ENCODE assay signal across 9 mouse cellular contexts in the genomic region with DNA sequence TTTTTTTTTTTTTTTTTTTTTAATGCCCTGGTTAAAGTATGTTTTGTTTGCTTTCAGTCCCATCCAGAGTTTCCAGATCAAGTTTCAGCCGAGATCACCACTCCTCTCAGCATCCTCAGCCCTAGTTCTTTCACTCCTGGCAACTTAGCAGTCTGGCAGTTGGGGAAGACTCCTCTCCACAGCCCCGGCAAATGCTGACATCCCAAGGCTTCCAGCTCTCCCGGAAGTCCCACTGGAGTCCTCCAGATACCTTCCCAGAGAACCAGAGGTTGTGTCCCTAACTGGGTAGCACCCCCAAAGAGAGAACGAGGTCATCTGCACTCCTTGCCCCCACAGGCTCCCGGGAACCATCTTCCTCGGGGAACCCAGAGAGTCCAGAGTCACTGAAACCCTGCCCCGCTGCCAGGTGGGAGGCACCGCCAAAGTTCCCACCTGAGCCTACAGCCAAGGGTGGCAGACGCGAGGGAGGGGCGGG. TPM values are rescaled to one million over a fixed set of nuclear protein-coding genes. Genes with fewer than 3 reads are reported as not detected.
DNase-seq lines count a peak whose midpoint lies in the region; TF ChIP-seq lines count a peak whose summit lies in the region.
"Had no signal": no experiment of that assay in that cellular context is flagged by ENCODE, and none has a peak within 500 bp of the region (broad histone marks: within the 10 kb centered on the region; RNA-seq: fewer than 3 reads in every experiment).

No protein-coding gene starts in this region.

- TF ChIP-seq CTCF in liver, adult 2 months (IDR thresholded peaks at IDR 0.05; ENCODE audit: low read depth, low read length) = no peak

- peaks cover 4% of the 10 kb centered on the region; the same call in 1 of the 2 replicates for H3K27me3 ChIP-seq in liver, adult 2 months (ENCODE audit: control insufficient read depth, insufficient read depth, low read length)
- peaks cover 40% of the 10 kb centered on the region for H3K27me3 ChIP-seq in limb, embryonic 10.5 days (ENCODE audit: low read depth, poor library complexity, severe bottlenecking)

- H3K4me3 ChIP-seq in liver, adult 2 months (ENCODE audit: insufficient read depth, low read depth, low read length) = peak overlapping the region; percentile 68
- H3K4me3 ChIP-seq in brown adipose tissue, adult 24 weeks (ENCODE audit: insufficient read depth, low read depth, low read length) = peak overlapping the region; percentile 54
- H3K4me3 ChIP-seq in limb, embryonic 10.5 days = peak overlapping the region; percentile 83

- H3K9me3 ChIP-seq in limb, embryonic 10.5 days (replicated peaks) = no peaks in the 10 kb centered on the region

- 2% methylated on average over 11 of the region's 11 CpGs for WGBS in liver, adult 2 months
- under 1% methylated on average over 11 of the region's 11 CpGs for WGBS in limb, embryonic 10.5 days

- no peaks in the 10 kb centered on the region for H3K79me2 ChIP-seq in liver, adult 2 months (ENCODE audit: control insufficient read depth, insufficient read depth, low read length)

- no peak for TF ChIP-seq POLR2A in liver, adult 2 months (IDR thresholded peaks at IDR 0.05; ENCODE audit: extremely low read depth, insufficient read depth, low read length)

- H3K4me1 ChIP-seq in liver, adult 2 months (ENCODE audit: control insufficient read depth, insufficient read depth, low read length) = peaks cover 3% of the 10 kb centered on the region; the same call in 1 of the 2 replicates
- no peaks in the 10 kb centered on the region for H3K4me1 ChIP-seq in brown adipose tissue, adult 24 weeks (ENCODE audit: control insufficient read depth, insufficient read depth, insufficient read length, low read length)
- H3K4me1 ChIP-seq in limb, embryonic 10.5 days = peaks cover 37% of the 10 kb centered on the region

- no peak for DNase-seq in liver, adult 2 months (ENCODE audit: extremely low read depth, low read depth, low spot score)
- no peak for DNase-seq in liver
- DNase-seq in heart, adult 8-10 months (ENCODE audit: low spot score) = peak; percentile 3
- no peak for DNase-seq in limb, embryonic 10.5 days (ENCODE audit: low spot score)
- DNase-seq in ovary, postnatal 36 days (ENCODE audit: low spot score) = peak; percentile 4
- no peak for DNase-seq in spleen, postnatal 4 days (ENCODE audit: low spot score in 2 of 2)
- DNase-seq in right cerebral cortex, postnatal 4 days = no peak

- H3K9ac ChIP-seq in liver, adult 2 months (ENCODE audit: low read depth, low read length) = peak overlapping the region; percentile 47

- H3K36me3 ChIP-seq in liver, adult 2 months (ENCODE audit: control insufficient read depth, insufficient read depth, low read length) = no peaks in the 10 kb centered on the region
- no peaks in the 10 kb centered on the region for H3K36me3 ChIP-seq in limb, embryonic 10.5 days

- H3K27ac ChIP-seq in liver, adult 2 months (replicated peaks; ENCODE audit: insufficient read depth, low read depth, low read length) = no peak overlapping the region
- no peak overlapping the region for H3K27ac ChIP-seq in brown adipose tissue, adult 24 weeks (replicated peaks; ENCODE audit: low read depth, low read length)
- peak overlapping the region; percentile 95 for H3K27ac ChIP-seq in limb, embryonic 10.5 days
- H3K27ac ChIP-seq: macrophage had no signal

RNA-seq across cellular contexts. Expression of gene Tenm3, which starts 1.2 kb away (rescaled TPM):
- 12.5 and 12.8 TPM in 2 replicates for total RNA-seq in liver, adult 2 months (2014; rRNA removed)
- 5.3 and 6.7 TPM in 2 replicates for polyA plus RNA-seq in liver, adult 2 months (2012; rRNA removed)
- polyA plus RNA-seq in brown adipose tissue, adult 24 weeks (2012; ENCODE audit: insufficient read depth, insufficient read length, missing spikeins) = 0.28 and 0.33 TPM in 2 replicates
- 1 to 10 TPM; 2.1 to 3.8 (median 3.2) TPM for total RNA-seq in heart, adult 8-10 months (2022)
- 39.7 and 48.5 TPM in 2 replicates for polyA plus RNA-seq in limb, embryonic 10.5 days (2016; fragmentation: Nextera tagmentation; extraction: Ambion mirVana)
- polyA plus RNA-seq: macrophage had no signal

Comparison
In these comparisons a context has a peak if more than half of its experiments do, and no peak if none do; other contexts are left out.
1. DNase-seq: peak in heart, adult 8-10 months (single experiment) and ovary, postnatal 36 days (single experiment); none in liver, adult 2 months (single experiment), liver (single experiment), limb, embryonic 10.5 days (single experiment), spleen, postnatal 4 days (0 of 2) and right cerebral cortex, postnatal 4 days (single experiment).
2. Peak in every context shown above with its lines, with median percentiles within 50 percentile points of each other: H3K4me3 ChIP-seq.